Mouse (Mus musculus) retina, postnatal 7 days (tissue): ENCODE results near the gene Gm49673.
"Not testable (repeated sequence)": the region's sequence is repeated elsewhere in the genome, so short reads cannot be mapped to it uniquely, and the experiment has no call there.

Source experiments
- DNase-seq: peaks from one replicate; pipeline ENCODE4 v3.0.0-alpha.2; 2012; ENCODE audit warnings: low read depth, low spot score

Gm49673 gene

DNA sequence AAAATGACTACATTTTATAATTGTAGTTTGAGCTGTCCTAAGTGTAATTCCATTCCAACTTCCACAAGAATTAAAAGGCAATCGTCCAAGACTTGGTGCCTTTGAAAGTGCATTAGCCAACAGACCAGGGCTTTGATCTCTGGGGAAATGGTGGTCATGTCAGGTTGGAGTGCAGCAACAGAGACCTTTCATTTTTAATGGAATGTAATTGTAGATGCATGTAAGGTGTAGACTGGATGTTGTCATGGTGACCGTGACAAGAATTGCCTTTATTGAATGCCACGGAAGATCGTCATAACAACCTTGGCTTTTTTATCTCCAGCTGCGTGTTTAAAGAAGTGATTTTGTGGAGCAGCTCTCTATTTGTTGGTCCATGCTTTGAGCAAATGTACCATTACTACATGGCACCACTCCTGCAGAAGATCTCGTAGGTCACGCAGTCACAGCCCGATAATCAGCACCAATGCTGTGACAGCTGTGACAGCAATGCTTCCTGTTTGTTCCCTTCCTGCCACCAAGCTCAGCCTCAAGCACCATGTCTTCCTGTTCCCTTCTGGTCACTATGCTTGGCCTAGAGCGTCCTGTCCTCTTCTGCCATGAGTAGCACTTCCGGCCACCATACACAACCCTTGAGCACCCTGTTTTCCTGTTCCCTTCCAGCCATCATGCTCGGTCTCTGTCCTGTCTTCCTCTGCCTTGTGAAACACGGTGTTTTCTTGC lies 107.5 kb downstream of the Gm49673 start:
- not testable (repeated sequence) for DNase-seq

DNA sequence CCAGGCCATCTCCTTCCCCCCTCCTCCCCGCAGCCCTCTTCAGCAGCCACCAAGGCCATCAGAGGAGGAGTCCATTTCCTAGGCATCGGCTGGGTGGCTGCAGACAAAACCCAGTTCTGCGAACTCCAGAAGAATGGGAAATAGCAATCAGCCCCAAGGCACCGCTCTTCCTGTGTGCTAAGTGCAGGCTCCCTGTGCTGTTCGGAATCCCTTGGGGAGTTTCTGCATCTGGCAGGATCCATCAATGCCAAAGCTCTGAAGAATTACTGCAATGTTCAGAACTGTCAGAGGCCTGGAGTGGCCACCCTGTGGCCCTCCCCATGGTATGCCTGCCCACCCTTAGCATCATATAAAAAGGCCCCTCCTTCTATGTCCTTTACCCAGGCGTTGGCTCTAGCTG lies 110.6 kb downstream of the Gm49673 start:
- DNase-seq, result not testable (repeated sequence)
